Mouse (Mus musculus) liver, embryonic 14.5 days (tissue): ENCODE results near the gene Zfp174.

Experiments used
- CTCF ChIP-seq: IDR thresholded peaks from 2 replicates; pipeline ENCODE4 v1.5.1; 2016; ENCODE audit warnings: antibody characterized with exemption, low read depth, control low read depth
- EP300 ChIP-seq: IDR thresholded peaks from 2 replicates; pipeline ENCODE4 v1.6.1; 2016; ENCODE audit warnings: antibody characterized with exemption, low read depth

- no peak for TF ChIP-seq CTCF
- TF ChIP-seq EP300, result no peak
Observed at GRCm38 (mm10) chr16:3896553-3896952, 49.5 kb downstream of the Zfp174 start.
